Mouse (Mus musculus): Measurements from ENCODE around the gene Akr7a5. TPM values are rescaled to one million over a fixed set of nuclear protein-coding genes. Genes with fewer than 3 reads are reported as not detected.

The Akr7a5 gene
- polyA plus RNA-seq, 1 experiment from 2014 or later, result 56.7 TPM

GRCm38 (mm10) chr4:139338145-139338544, 27.6 kb downstream of the Akr7a5 start:
- no peak for ATAC-seq
- Histone ChIP-seq H3K27ac (ENCODE audit: low read length) (no peak overlapping the region), H3K9me3 (ENCODE audit: control insufficient read depth, low read length) (no peaks in the 10 kb centered on the region), H3K27me3 (replicated peaks; ENCODE audit: control insufficient read depth, insufficient read depth, low read length) (peaks cover 2% of the 10 kb centered on the region; the same call in 1 of the 2 replicates), H3K4me1 (replicated peaks; ENCODE audit: control insufficient read depth, insufficient read depth, low read length) (no peaks in the 10 kb centered on the region), H3K4me3 (replicated peaks; ENCODE audit: low read length) (no peak overlapping the region), H3K36me3 (ENCODE audit: control insufficient read depth, insufficient read depth) (no peaks in the 10 kb centered on the region), H3K4me2 (ENCODE audit: low read length) (no peak overlapping the region), H3K9ac (replicated peaks; ENCODE audit: low read depth, low read length) (no peak overlapping the region)
- 57% methylated on average over 33 of the region's 33 CpGs for WGBS

- no peaks in the 10 kb centered on the region for H3K36me3 ChIP-seq (ENCODE audit: control insufficient read depth, insufficient read depth)
- WGBS, result 87% methylated on average over 4 of the region's 4 CpGs
- no peaks in the 10 kb centered on the region for H3K9me3 ChIP-seq (ENCODE audit: control insufficient read depth, low read length)
- no peak overlapping the region for H3K4me2 ChIP-seq (ENCODE audit: low read length)
- H3K27ac ChIP-seq (ENCODE audit: low read length), result no peak overlapping the region
- H3K27me3 ChIP-seq (replicated peaks; ENCODE audit: control insufficient read depth, insufficient read depth, low read length), result peaks cover 2% of the 10 kb centered on the region; the same call in 1 of the 2 replicates
- H3K4me3 ChIP-seq (replicated peaks; ENCODE audit: low read length), result no peak overlapping the region
- no peak overlapping the region for H3K9ac ChIP-seq (replicated peaks; ENCODE audit: low read depth, low read length)
- H3K4me1 ChIP-seq (replicated peaks; ENCODE audit: control insufficient read depth, insufficient read depth, low read length), result no peaks in the 10 kb centered on the region
- ATAC-seq, result no peak
These were observed 30.3 kb downstream of the Akr7a5 start for GRCm38 (mm10) chr4:139340835-139341234.

GRCm38 (mm10) chr4:139341556-139342233, 31.2 kb downstream of the Akr7a5 start:
- H3K36me3 ChIP-seq (ENCODE audit: control insufficient read depth, insufficient read depth), result peaks cover under 1% of the 10 kb centered on the region; the same call in 1 of the 2 replicates
- H3K27me3 ChIP-seq (replicated peaks; ENCODE audit: control insufficient read depth, insufficient read depth, low read length), result peaks cover 2% of the 10 kb centered on the region; the same call in 1 of the 2 replicates
- H3K4me1 ChIP-seq (replicated peaks; ENCODE audit: control insufficient read depth, insufficient read depth, low read length), result no peaks in the 10 kb centered on the region
- no peak overlapping the region for H3K9ac ChIP-seq (replicated peaks; ENCODE audit: low read depth, low read length)
- ATAC-seq, result no peak
- no peak overlapping the region for H3K27ac ChIP-seq (ENCODE audit: low read length)
- no peak overlapping the region for H3K4me2 ChIP-seq (ENCODE audit: low read length)
- WGBS, result 76% methylated on average over 7 of the region's 7 CpGs
- no peaks in the 10 kb centered on the region for H3K9me3 ChIP-seq (ENCODE audit: control insufficient read depth, low read length)
- H3K4me3 ChIP-seq (replicated peaks; ENCODE audit: low read length), result no peak overlapping the region

GRCm38 (mm10) chr4:139343718-139344117, 33.2 kb downstream of the Akr7a5 start:
- Histone ChIP-seq H3K4me2 (ENCODE audit: low read length) (no peak overlapping the region), H3K4me1 (replicated peaks; ENCODE audit: control insufficient read depth, insufficient read depth, low read length) (no peaks in the 10 kb centered on the region), H3K4me3 (replicated peaks; ENCODE audit: low read length) (no peak overlapping the region), H3K9ac (replicated peaks; ENCODE audit: low read depth, low read length) (no peak overlapping the region), H3K27ac (ENCODE audit: low read length) (no peak overlapping the region), H3K9me3 (ENCODE audit: control insufficient read depth, low read length) (no peaks in the 10 kb centered on the region), H3K36me3 (ENCODE audit: control insufficient read depth, insufficient read depth) (peaks cover 10% of the 10 kb centered on the region), H3K27me3 (replicated peaks; ENCODE audit: control insufficient read depth, insufficient read depth, low read length) (no peaks in the 10 kb centered on the region)
- no peak for ATAC-seq
- 41% methylated on average over 5 of the region's 5 CpGs for WGBS

GRCm38 (mm10) chr4:139345416-139346019, 35.0 kb downstream of the Akr7a5 start:
- no peak overlapping the region for H3K4me2 ChIP-seq (ENCODE audit: low read length)
- peaks cover under 1% of the 10 kb centered on the region for H3K4me1 ChIP-seq (replicated peaks; ENCODE audit: control insufficient read depth, insufficient read depth, low read length)
- H3K36me3 ChIP-seq (ENCODE audit: control insufficient read depth, insufficient read depth), result peaks cover 10% of the 10 kb centered on the region
- no peak overlapping the region for H3K4me3 ChIP-seq (replicated peaks; ENCODE audit: low read length)
- H3K27ac ChIP-seq (ENCODE audit: low read length), result no peak overlapping the region
- no peaks in the 10 kb centered on the region for H3K27me3 ChIP-seq (replicated peaks; ENCODE audit: control insufficient read depth, insufficient read depth, low read length)
- 68% methylated on average over 23 of the region's 23 CpGs for WGBS
- H3K9me3 ChIP-seq (ENCODE audit: control insufficient read depth, low read length), result no peaks in the 10 kb centered on the region
- H3K9ac ChIP-seq (replicated peaks; ENCODE audit: low read depth, low read length), result no peak overlapping the region
- no peak for ATAC-seq

- WGBS, result under 1% methylated on average over 63 of the region's 64 CpGs
- peaks cover 16% of the 10 kb centered on the region for H3K36me3 ChIP-seq (ENCODE audit: control insufficient read depth, insufficient read depth)
- peak; percentile 97 for ATAC-seq
- peaks cover 17% of the 10 kb centered on the region for H3K4me1 ChIP-seq (replicated peaks; ENCODE audit: control insufficient read depth, insufficient read depth, low read length)
- H3K27me3 ChIP-seq (replicated peaks; ENCODE audit: control insufficient read depth, insufficient read depth, low read length), result no peaks in the 10 kb centered on the region
- H3K9me3 ChIP-seq (ENCODE audit: control insufficient read depth, low read length), result no peaks in the 10 kb centered on the region
- peak within 1 kb of the TSS; percentile 99 for H3K4me2 ChIP-seq (ENCODE audit: low read length)
- peak within 1 kb of the TSS; percentile 91 for H3K4me3 ChIP-seq (replicated peaks; ENCODE audit: low read length)
- H3K27ac ChIP-seq (ENCODE audit: low read length), result peak within 1 kb of the TSS; percentile 96
- peak within 1 kb of the TSS; percentile 90 for H3K9ac ChIP-seq (replicated peaks; ENCODE audit: low read depth, low read length)
These were observed 41.6 kb downstream of the Akr7a5 start, which contains the start of the genes Mrto4, Emc1 and Ubr4 for GRCm38 (mm10) chr4:139351931-139352711. Gene Mrto4, minus strand, starts transcription at chr4:139352576. Gene Emc1, plus strand, starts transcription at chr4:139352587. Gene Ubr4, plus strand, starts transcription at chr4:139352609.

- ATAC-seq, result no peak; the same call in 1 of the 2 replicates
- WGBS, result under 1% methylated on average over 7 of the region's 7 CpGs
These were observed 42.3 kb downstream of the Akr7a5 start for GRCm38 (mm10) chr4:139352832-139353231.

GRCm38 (mm10) chr4:139357211-139357610, 46.7 kb downstream of the Akr7a5 start:
- Histone ChIP-seq H3K27me3 (replicated peaks; ENCODE audit: control insufficient read depth, insufficient read depth, low read length) (no peaks in the 10 kb centered on the region), H3K9me3 (ENCODE audit: control insufficient read depth, low read length) (no peaks in the 10 kb centered on the region), H3K4me2 (ENCODE audit: low read length) (no peak overlapping the region), H3K27ac (ENCODE audit: low read length) (no peak overlapping the region), H3K4me1 (replicated peaks; ENCODE audit: control insufficient read depth, insufficient read depth, low read length) (peaks cover 4% of the 10 kb centered on the region), H3K9ac (replicated peaks; ENCODE audit: low read depth, low read length) (no peak overlapping the region), H3K4me3 (replicated peaks; ENCODE audit: low read length) (no peak overlapping the region), H3K36me3 (ENCODE audit: control insufficient read depth, insufficient read depth) (peaks cover 27% of the 10 kb centered on the region; the same call in 1 of the 2 replicates)
- ATAC-seq, result no peak
- 92% methylated on average over 3 of the region's 3 CpGs for WGBS

More at GRCm38 (mm10) chr4:139352832-139353231, 42.3 kb downstream of the Akr7a5 start:
- Histone ChIP-seq H3K36me3 (ENCODE audit: control insufficient read depth, insufficient read depth) (peaks cover 17% of the 10 kb centered on the region), H3K4me2 (ENCODE audit: low read length) (peak overlapping the region; percentile 99), H3K4me3 (replicated peaks; ENCODE audit: low read length) (peak overlapping the region; percentile 91), H3K4me1 (replicated peaks; ENCODE audit: control insufficient read depth, insufficient read depth, low read length) (peaks cover 17% of the 10 kb centered on the region), H3K9ac (replicated peaks; ENCODE audit: low read depth, low read length) (peak overlapping the region; percentile 90), H3K27ac (ENCODE audit: low read length) (peak overlapping the region; percentile 96), H3K9me3 (ENCODE audit: control insufficient read depth, low read length) (no peaks in the 10 kb centered on the region), H3K27me3 (replicated peaks; ENCODE audit: control insufficient read depth, insufficient read depth, low read length) (no peaks in the 10 kb centered on the region)

Data from forebrain, embryonic 16.5 days (tissue).